Mouse (Mus musculus): ENCODE measurements around the gene Ssu72. TPM values are rescaled to one million over a fixed set of nuclear protein-coding genes. Genes with fewer than 3 reads are reported as not detected.

Gene Ssu72
- polyA plus RNA-seq, 1 experiment: 112 TPM

GRCm38 (mm10) chr4:155700425-155700824 is 4.2 kb upstream of the Ssu72 start:
- TF ChIP-seq GATA1 (IDR thresholded peaks at IDR 0.05; ENCODE audit: borderline replicate concordance, low read length) (no peak), FLI1 (IDR thresholded peaks at IDR 0.05; ENCODE audit: low read length) (no peak)
- peaks cover 27% of the 10 kb centered on the region for H3K27me3 ChIP-seq (replicated peaks)
- H3K36me3 ChIP-seq (replicated peaks; ENCODE audit: low read length): no peaks in the 10 kb centered on the region
- no peak overlapping the region for H3K4me3 ChIP-seq (replicated peaks)
- H3K4me1 ChIP-seq: peaks cover 37% of the 10 kb centered on the region
- H3K9me3 ChIP-seq: no peaks in the 10 kb centered on the region

DNA sequence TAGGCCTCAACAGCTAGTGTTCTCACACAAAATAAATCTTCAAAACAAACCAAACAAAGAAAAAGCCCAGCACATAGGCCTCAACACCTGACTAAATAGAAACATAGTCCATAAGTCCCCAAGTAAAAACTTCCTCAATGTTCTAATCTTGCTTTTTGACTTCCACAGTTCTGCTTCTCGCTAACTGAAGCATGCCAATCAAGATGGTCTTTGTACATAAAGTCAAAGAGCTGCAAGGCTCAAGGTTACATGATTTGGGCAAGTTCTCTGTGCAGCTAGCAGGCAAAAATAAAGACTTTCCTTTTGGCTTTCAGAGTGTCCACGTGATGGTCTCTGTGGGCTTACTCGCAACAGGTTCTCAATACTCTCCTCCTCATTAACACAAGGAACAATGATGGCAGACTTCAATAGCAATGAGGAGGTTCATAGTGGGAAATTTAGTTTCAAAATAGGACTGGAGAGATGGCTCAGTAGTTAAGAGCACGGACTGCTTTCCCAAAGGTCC is 1.1 kb upstream of the Ssu72 start:
- H3K4me1 ChIP-seq: peaks cover 38% of the 10 kb centered on the region
- TF ChIP-seq FLI1 (IDR thresholded peaks at IDR 0.05; ENCODE audit: low read length) (no peak), GATA1 (IDR thresholded peaks at IDR 0.05; ENCODE audit: borderline replicate concordance, low read length) (no peak)
- peak overlapping the region; percentile 97 for H3K4me3 ChIP-seq (replicated peaks)
- H3K36me3 ChIP-seq (replicated peaks; ENCODE audit: low read length): peaks cover 13% of the 10 kb centered on the region
- no peaks in the 10 kb centered on the region for H3K9me3 ChIP-seq
- peaks cover 6% of the 10 kb centered on the region for H3K27me3 ChIP-seq (replicated peaks)

- TF ChIP-seq GATA1 (IDR thresholded peaks at IDR 0.05; ENCODE audit: borderline replicate concordance, low read length): no peak
- TF ChIP-seq FLI1 (IDR thresholded peaks at IDR 0.05; ENCODE audit: low read length): no peak
- Histone ChIP-seq H3K36me3 (replicated peaks; ENCODE audit: low read length) (peaks cover 23% of the 10 kb centered on the region), H3K4me1 (peaks cover 59% of the 10 kb centered on the region), H3K4me3 (replicated peaks) (peak overlapping the region; percentile 97), H3K9me3 (no peaks in the 10 kb centered on the region), H3K27me3 (replicated peaks) (no peaks in the 10 kb centered on the region)
These were observed 961 bp downstream of the Ssu72 start for GRCm38 (mm10) chr4:155705592-155705929.

DNA sequence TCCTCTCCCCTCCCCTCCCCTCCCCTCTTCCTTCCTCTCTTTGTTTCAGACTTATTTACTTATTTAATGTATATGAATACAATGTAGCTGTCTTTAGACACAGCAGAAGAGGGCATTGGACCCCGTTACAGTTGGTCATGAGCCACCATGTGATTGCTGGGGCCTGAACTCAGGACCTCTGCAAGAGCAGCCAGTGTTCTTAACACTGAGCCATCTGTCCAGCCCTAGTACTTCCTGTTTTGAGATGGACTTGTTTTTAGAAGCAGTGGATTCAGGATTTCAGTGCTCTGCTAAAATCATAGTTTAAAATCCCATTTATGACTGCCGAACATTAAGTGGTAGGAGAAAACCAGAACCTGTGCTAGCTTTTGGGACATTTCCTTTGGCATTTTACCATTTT is 4.0 kb downstream of the Ssu72 start:
- TF ChIP-seq FLI1 (IDR thresholded peaks at IDR 0.05; ENCODE audit: low read length) (no peak), GATA1 (IDR thresholded peaks at IDR 0.05; ENCODE audit: borderline replicate concordance, low read length) (no peak)
- peaks cover 76% of the 10 kb centered on the region for H3K4me1 ChIP-seq
- peaks cover 39% of the 10 kb centered on the region for H3K36me3 ChIP-seq (replicated peaks; ENCODE audit: low read length)
- no peaks in the 10 kb centered on the region for H3K9me3 ChIP-seq
- H3K4me3 ChIP-seq (replicated peaks): peak overlapping the region; percentile 81
- H3K27me3 ChIP-seq (replicated peaks): no peaks in the 10 kb centered on the region

GRCm38 (mm10) chr4:155708988-155709387 is 4.4 kb downstream of the Ssu72 start:
- H3K4me1 ChIP-seq: peaks cover 76% of the 10 kb centered on the region
- H3K4me3 ChIP-seq (replicated peaks): peak overlapping the region; percentile 79
- no peaks in the 10 kb centered on the region for H3K9me3 ChIP-seq
- H3K36me3 ChIP-seq (replicated peaks; ENCODE audit: low read length): peaks cover 42% of the 10 kb centered on the region
- TF ChIP-seq GATA1 (IDR thresholded peaks at IDR 0.05; ENCODE audit: borderline replicate concordance, low read length) (no peak), FLI1 (IDR thresholded peaks at IDR 0.05; ENCODE audit: low read length) (no peak)
- no peaks in the 10 kb centered on the region for H3K27me3 ChIP-seq (replicated peaks)

GRCm38 (mm10) chr4:155710521-155711252 is 6.1 kb downstream of the Ssu72 start:
- H3K36me3 ChIP-seq (replicated peaks; ENCODE audit: low read length): peaks cover 58% of the 10 kb centered on the region
- H3K27me3 ChIP-seq (replicated peaks): no peaks in the 10 kb centered on the region
- H3K4me3 ChIP-seq (replicated peaks): peak overlapping the region; percentile 85
- TF ChIP-seq FLI1 (IDR thresholded peaks at IDR 0.05; ENCODE audit: low read length) (no peak), GATA1 (IDR thresholded peaks at IDR 0.05; ENCODE audit: borderline replicate concordance, low read length) (no peak)
- H3K9me3 ChIP-seq: no peaks in the 10 kb centered on the region
- peaks cover 80% of the 10 kb centered on the region for H3K4me1 ChIP-seq

- Histone ChIP-seq H3K36me3 (replicated peaks; ENCODE audit: low read length) (peaks cover 84% of the 10 kb centered on the region), H3K27me3 (replicated peaks) (no peaks in the 10 kb centered on the region)
- no peak for TF ChIP-seq FLI1 (IDR thresholded peaks at IDR 0.05; ENCODE audit: low read length)
- no peak for TF ChIP-seq GATA1 (IDR thresholded peaks at IDR 0.05; ENCODE audit: borderline replicate concordance, low read length)
These were observed 17.1 kb downstream of the Ssu72 start for GRCm38 (mm10) chr4:155721668-155722083.

DNA sequence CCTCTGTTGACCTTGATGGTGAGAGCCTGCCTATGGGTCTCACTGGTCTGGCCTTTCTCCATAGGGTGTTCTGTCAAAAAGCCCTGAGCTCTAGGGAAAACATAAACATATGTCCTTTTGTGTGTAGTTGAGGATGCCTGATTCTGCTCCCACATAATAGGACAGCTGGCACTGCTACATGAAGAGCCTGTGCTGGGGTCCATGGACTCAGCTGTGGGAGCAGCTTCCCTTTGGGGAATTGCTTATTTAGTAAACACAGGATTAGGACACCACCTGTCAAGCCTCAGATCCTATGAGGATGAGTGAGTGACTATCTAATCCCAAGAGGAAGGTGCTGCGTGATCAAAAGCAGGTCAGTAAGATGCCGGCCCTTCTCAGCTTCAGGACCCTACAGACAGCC is 23.4 kb downstream of the Ssu72 start:
- H3K36me3 ChIP-seq (replicated peaks; ENCODE audit: low read length): peaks cover 93% of the 10 kb centered on the region
- H3K9me3 ChIP-seq: no peaks in the 10 kb centered on the region
- H3K27me3 ChIP-seq (replicated peaks): no peaks in the 10 kb centered on the region
- no peak for TF ChIP-seq FLI1 (IDR thresholded peaks at IDR 0.05; ENCODE audit: low read length)
- no peak for TF ChIP-seq GATA1 (IDR thresholded peaks at IDR 0.05; ENCODE audit: borderline replicate concordance, low read length)
- no peak overlapping the region for H3K4me3 ChIP-seq (replicated peaks)
- H3K4me1 ChIP-seq: peaks cover 56% of the 10 kb centered on the region

More at GRCm38 (mm10) chr4:155721668-155722083, 17.1 kb downstream of the Ssu72 start:
- Histone ChIP-seq H3K9me3 (no peaks in the 10 kb centered on the region), H3K4me3 (replicated peaks) (no peak overlapping the region), H3K4me1 (peaks cover 41% of the 10 kb centered on the region)

DNA sequence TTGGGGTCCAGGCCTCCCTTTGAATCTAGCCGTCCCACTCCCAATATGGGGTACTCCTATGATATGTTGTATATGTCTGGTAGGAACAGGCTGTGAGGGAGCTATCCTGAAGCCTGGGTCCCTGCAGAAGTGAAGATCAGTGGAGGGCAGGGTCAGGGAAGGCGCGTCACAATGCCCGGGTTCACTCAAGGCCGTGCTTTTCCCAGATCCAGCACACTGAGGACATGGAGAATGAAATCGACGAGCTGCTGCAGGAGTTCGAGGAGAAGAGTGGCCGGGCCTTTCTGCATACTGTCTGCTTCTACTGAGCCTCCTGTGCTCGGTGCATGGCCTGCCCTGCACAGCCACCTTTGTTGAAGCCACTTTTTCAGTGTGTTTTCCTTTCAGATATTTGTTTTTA is 28.7 kb downstream of the Ssu72 start:
- Histone ChIP-seq H3K4me1 (peaks cover 63% of the 10 kb centered on the region), H3K36me3 (replicated peaks; ENCODE audit: low read length) (peaks cover 84% of the 10 kb centered on the region), H3K9me3 (no peaks in the 10 kb centered on the region), H3K27me3 (replicated peaks) (no peaks in the 10 kb centered on the region), H3K4me3 (replicated peaks) (peak overlapping the region; percentile 38)
- TF ChIP-seq GATA1 (IDR thresholded peaks at IDR 0.05; ENCODE audit: borderline replicate concordance, low read length) (no peak), FLI1 (IDR thresholded peaks at IDR 0.05; ENCODE audit: low read length) (no peak)

GRCm38 (mm10) chr4:155734350-155734941 is 29.8 kb downstream of the Ssu72 start, which contains the start of gene Tmem240:
Gene Tmem240, plus strand, starts transcription at chr4:155734800.
- peaks cover 83% of the 10 kb centered on the region for H3K36me3 ChIP-seq (replicated peaks; ENCODE audit: low read length)
- TF ChIP-seq GATA1 (IDR thresholded peaks at IDR 0.05; ENCODE audit: borderline replicate concordance, low read length): no peak
- no peak for TF ChIP-seq FLI1 (IDR thresholded peaks at IDR 0.05; ENCODE audit: low read length)
- H3K27me3 ChIP-seq (replicated peaks): no peaks in the 10 kb centered on the region
- peak within 1 kb of the TSS; percentile 97 for H3K4me3 ChIP-seq (replicated peaks)
- H3K9me3 ChIP-seq: no peaks in the 10 kb centered on the region
- peaks cover 66% of the 10 kb centered on the region for H3K4me1 ChIP-seq
